Mouse (Mus musculus) erythroblast, embryonic 14.5 days (primary cell): Measurements from ENCODE around the gene Ckap5.

Experiments
- GATA1 ChIP-seq: IDR thresholded peaks from 2 replicates; pipeline ENCODE4 v1.6.1; 2012; ENCODE audit warnings: low read length, inconsistent platforms, mixed read lengths
- TAL1 ChIP-seq: IDR thresholded peaks from 3 replicates; pipeline ENCODE4 v1.6.1; 2012; ENCODE audit warnings: low read length, inconsistent platforms, mixed read lengths

DNA sequence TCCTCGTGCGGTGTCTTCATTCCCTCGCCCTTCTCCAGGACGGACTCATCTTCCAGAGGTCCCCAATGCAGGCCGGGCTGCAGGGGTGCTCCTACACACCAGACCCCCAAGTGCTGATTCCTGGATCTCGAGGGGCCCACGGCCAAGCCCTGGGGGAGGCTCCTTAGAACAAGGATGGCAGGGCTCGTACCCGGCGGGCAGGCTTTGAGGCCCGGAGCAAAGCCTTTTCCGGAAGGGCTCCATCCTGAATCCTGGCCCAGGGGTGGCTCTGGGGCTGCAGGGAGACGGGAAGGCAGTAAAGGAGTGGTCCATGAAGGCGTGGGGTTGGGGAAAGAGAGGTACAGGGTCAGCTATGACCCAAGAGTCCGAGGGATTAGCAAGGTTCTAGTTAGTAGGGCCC lies 122.6 kb downstream of the Ckap5 start:
- TF ChIP-seq GATA1 (no peak), TAL1 (no peak)
